Mouse (Mus musculus) ES-E14 (cell line): ENCODE results near the gene Apobec1.

Source experiments
- CHD2 ChIP-seq: IDR thresholded peaks from 2 replicates; pipeline ENCODE4 v1.6.1; 2014; ENCODE audit warnings: mild to moderate bottlenecking, low read depth, low read length, inconsistent platforms
- HCFC1 ChIP-seq: IDR thresholded peaks from 2 replicates; pipeline ENCODE4 v1.6.1; 2012; ENCODE audit warnings: low read length, inconsistent platforms, borderline replicate concordance; ENCODE audit not compliant: insufficient read depth
- MAFK ChIP-seq: IDR thresholded peaks from 2 replicates; pipeline ENCODE4 v1.6.1; 2014; ENCODE audit warnings: mild to moderate bottlenecking, low read depth, low read length, inconsistent platforms; ENCODE audit not compliant: insufficient read depth
- ZC3H11A ChIP-seq: IDR thresholded peaks from 2 replicates; pipeline ENCODE4 v1.6.1; 2012; ENCODE audit warnings: low read depth, mild to moderate bottlenecking, inconsistent platforms, low read length, borderline replicate concordance
- ZNF384 ChIP-seq: IDR thresholded peaks from 2 replicates; pipeline ENCODE4 v1.6.1; 2012; ENCODE audit warnings: low read depth, low read length, inconsistent platforms

DNA sequence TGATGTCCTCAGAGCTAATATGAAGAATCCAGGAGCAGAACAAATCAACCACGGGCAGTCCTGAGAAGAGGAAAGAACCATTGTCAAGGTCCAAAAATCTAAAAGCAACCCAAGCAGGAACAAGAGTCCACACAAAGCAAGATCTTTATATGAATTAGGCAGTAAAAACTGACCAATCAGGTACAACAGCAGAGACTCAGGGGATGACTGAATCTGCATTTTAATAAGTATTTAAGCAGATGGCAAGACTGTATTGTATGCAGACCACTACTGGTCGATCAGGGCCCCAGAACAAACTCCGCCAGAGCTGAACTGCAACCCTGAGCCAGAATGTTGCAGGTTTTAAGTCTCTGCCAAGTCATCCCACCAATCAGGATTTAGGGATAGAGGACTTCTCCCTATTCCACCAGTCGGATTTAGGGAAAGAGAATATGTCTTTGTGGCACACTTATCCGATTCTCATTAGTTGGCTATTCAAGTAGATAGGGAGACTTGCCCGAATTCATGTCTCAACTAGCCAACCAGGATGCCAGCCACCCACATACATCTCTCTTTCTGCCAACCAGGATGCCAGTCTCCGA, 2.1 kb downstream of the Apobec1 start:
- TF ChIP-seq ZNF384: no peak
- no peak for TF ChIP-seq MAFK
- TF ChIP-seq ZC3H11A: 0 out of 2 replicates have a peak, but pooled peaks have one; percentile 16
- TF ChIP-seq CHD2: no peak
- TF ChIP-seq HCFC1: no peak
